Mouse (Mus musculus) heart, embryonic 14.5 days (tissue): Measurements from ENCODE around the gene Tpt1. TPM values are rescaled to one million over a fixed set of nuclear protein-coding genes. Genes with fewer than 3 reads are reported as not detected.
A peak's percentile ranks its signal among the peaks of the same experiment; 100 is the strongest.
"Not testable (repeated sequence)": the region's sequence is repeated elsewhere in the genome, so short reads cannot be mapped to it uniquely, and the experiment has no call there.

ENCODE experiments used
- ATAC-seq: fragments of 200-750 bp; cut with Nextera tagmentation; 2 replicates; pipeline ENCODE4 v1.8.0; 2017; ENCODE audit warnings: low read depth, moderate TSS enrichment; ENCODE audit not compliant: insufficient number of reproducible peaks, insufficient read depth, low FRiP score
- H3K27ac ChIP-seq, 2 experiments: fragments of 200-500 bp in 1 of 2; fragments of 300-500 bp in 1 of 2; sonication (generic) in 1 of 2; replicated peaks in 1 of 2; 2 replicates each; pipeline ENCODE4 v1.5.1; 2012 to 2014; ENCODE audit warnings: low read depth in 2 of 2, low read length in 2 of 2, control low read depth in 1 of 2, mild to moderate bottlenecking in 1 of 2, mixed read lengths in 1 of 2; ENCODE audit not compliant: control insufficient read depth in 1 of 2, insufficient read depth in 1 of 2
- H3K27me3 ChIP-seq: fragments of 300-500 bp; sonication (generic); 2 replicates; pipeline ENCODE4 v1.6.1; 2014; ENCODE audit warnings: mild to moderate bottlenecking, low read length, control low read depth; ENCODE audit not compliant: control insufficient read depth, insufficient read depth
- H3K36me3 ChIP-seq: fragments of 300-500 bp; sonication (generic); 2 replicates; pipeline ENCODE4 v1.6.1; 2014; ENCODE audit warnings: mild to moderate bottlenecking, control low read depth, low read length, mixed read lengths; ENCODE audit not compliant: control insufficient read depth, insufficient read depth
- H3K4me1 ChIP-seq, 2 experiments: fragments of 200-500 bp in 1 of 2; fragments of 300-500 bp in 1 of 2; sonication (generic) in 1 of 2; 2 replicates each; pipeline ENCODE4 v1.6.1; 2012 to 2014; ENCODE audit warnings: low read length in 2 of 2, control low read depth in 1 of 2, mixed read lengths in 1 of 2; ENCODE audit not compliant: control insufficient read depth in 2 of 2, insufficient read depth in 2 of 2
- H3K4me2 ChIP-seq: fragments of 300-500 bp; sonication (generic); 2 replicates; pipeline ENCODE4 v1.6.1; 2014; ENCODE audit warnings: mild to moderate bottlenecking, low read length
- H3K4me3 ChIP-seq, 2 experiments: fragments of 200-500 bp in 1 of 2; fragments of 300-500 bp in 1 of 2; sonication (generic) in 1 of 2; 2 replicates each; pipeline ENCODE4 v1.5.1; 2012 to 2014; ENCODE audit warnings: low read length in 2 of 2, mild to moderate bottlenecking in 2 of 2, control low read depth in 1 of 2, low read depth in 1 of 2, moderate library complexity in 1 of 2; ENCODE audit not compliant: control insufficient read depth in 1 of 2, insufficient read depth in 1 of 2
- H3K9ac ChIP-seq: fragments of 300-500 bp; sonication (generic); 2 replicates; pipeline ENCODE4 v1.6.1; 2014; ENCODE audit warnings: mild to moderate bottlenecking, low read length
- H3K9me3 ChIP-seq: fragments of 300-500 bp; sonication (generic); 2 replicates; pipeline ENCODE4 v1.6.1; 2016; ENCODE audit warnings: low read length, control low read depth; ENCODE audit not compliant: control insufficient read depth
- WGBS: fragments of 180-500 bp; shearing (Covaris S2); extraction: QIAGEN DNeasy Blood & Tissue Kit; methylation state at CpG from one replicate; pipeline ENCODE4 v1.1.7; 2014; 5-methylcytosine and 5-hydroxymethylcytosine counted together
- polyA plus RNA-seq: library from polyadenylated mRNA; unstranded; fragments of >200 nt; fragmentation: Nextera tagmentation; extraction: Ambion mirVana; gene quantifications from 2 replicates; pipeline ENCODE4 v1.2.1, GENCODE M21; 2014

Tpt1 gene
- polyA plus RNA-seq, 1 experiment from 2014 or later = 1,152 TPM

GRCm38 (mm10) chr14:75855263-75855992, 10.5 kb downstream of the Tpt1 start:
- Histone ChIP-seq H3K4me2 (no peak overlapping the region), H3K9ac (no peak overlapping the region), H3K4me3 (no peak overlapping the region), H3K9me3 (no peaks in the 10 kb centered on the region), H3K27me3 (no peaks in the 10 kb centered on the region), H3K27ac (no peak overlapping the region), H3K36me3 (peaks cover 30% of the 10 kb centered on the region), H3K4me1 (peaks cover 2 to 9% of the 10 kb centered on the region in 2 experiments; a peak in 1 of 4 replicates)
- no peak for ATAC-seq
- WGBS = 56% methylated on average over 17 of the region's 17 CpGs

- ATAC-seq = no peak
- WGBS = 16% methylated on average over 2 of the region's 2 CpGs
- H3K27ac ChIP-seq = peak overlapping the region in 1 of 2 experiments; percentile 53; a peak in 2 of 4 replicates
Measured at GRCm38 (mm10) chr14:75858181-75858580, 13.3 kb downstream of the Tpt1 start.

GRCm38 (mm10) chr14:75859619-75860018, 14.7 kb downstream of the Tpt1 start:
- Histone ChIP-seq H3K4me3 (no peak overlapping the region), H3K9me3 (0 out of 2 replicates have a peak, but pooled peaks cover 6% of the 10 kb centered on the region), H3K4me1 (peaks cover 15 to 22% of the 10 kb centered on the region in 2 experiments), H3K9ac (no peak overlapping the region), H3K36me3 (0 out of 2 replicates have a peak, but pooled peaks cover under 1% of the 10 kb centered on the region), H3K4me2 (no peak overlapping the region), H3K27ac (no peak overlapping the region), H3K27me3 (no peaks in the 10 kb centered on the region)
- ATAC-seq = no peak
- WGBS = 72% methylated on average over 2 of the region's 2 CpGs

More at GRCm38 (mm10) chr14:75858181-75858580, 13.3 kb downstream of the Tpt1 start:
- H3K36me3 ChIP-seq = peaks cover 11% of the 10 kb centered on the region; the same call in 1 of the 2 replicates
- H3K9me3 ChIP-seq = 0 out of 2 replicates have a peak, but pooled peaks cover 6% of the 10 kb centered on the region
- H3K9ac ChIP-seq = no peak overlapping the region
- peaks cover 8 to 10% of the 10 kb centered on the region in 2 experiments; a peak in 2 of 4 replicates for H3K4me1 ChIP-seq
- H3K4me3 ChIP-seq = no peak overlapping the region
- H3K4me2 ChIP-seq = 0 out of 2 replicates have a peak overlapping the region, but pooled peaks have one; percentile 11
- no peaks in the 10 kb centered on the region for H3K27me3 ChIP-seq

DNA sequence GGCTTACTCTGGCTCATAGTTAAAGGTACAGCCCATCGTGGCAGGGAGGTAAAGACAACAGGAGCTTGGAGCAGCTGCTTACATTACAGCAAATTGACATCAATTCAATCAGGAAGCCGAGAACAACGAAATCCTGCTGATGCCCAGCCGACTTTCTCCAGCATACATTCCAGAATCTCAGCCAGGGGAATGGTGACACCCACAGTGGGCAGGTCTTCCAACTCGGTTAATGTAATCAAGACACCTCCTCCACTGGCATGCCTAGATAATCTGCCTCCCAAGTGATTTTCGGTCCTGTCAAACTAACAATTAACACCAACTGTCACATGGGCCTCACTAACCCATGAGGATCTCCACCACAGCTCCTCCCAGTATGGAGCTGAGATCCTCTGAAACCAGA, 17.8 kb downstream of the Tpt1 start:
- Histone ChIP-seq H3K36me3 (no peaks in the 10 kb centered on the region), H3K4me1 (peaks cover 15 to 25% of the 10 kb centered on the region in 2 experiments), H3K27ac (peak overlapping the region; percentile 55 to 90), H3K9ac (no peak overlapping the region), H3K4me3 (no peak overlapping the region), H3K27me3 (no peaks in the 10 kb centered on the region), H3K4me2 (no peak overlapping the region), H3K9me3 (0 out of 2 replicates have a peak, but pooled peaks cover 6% of the 10 kb centered on the region)
- 80% methylated on average over 6 of the region's 6 CpGs for WGBS
- no peak for ATAC-seq

- H3K9ac ChIP-seq = 0 out of 2 replicates have a peak overlapping the region, but pooled peaks have one; percentile 45
- peak; percentile 93 for ATAC-seq
- H3K9me3 ChIP-seq = 0 out of 2 replicates have a peak, but pooled peaks cover 6% of the 10 kb centered on the region
- H3K4me3 ChIP-seq = no peak overlapping the region
- 17% methylated on average over 7 of the region's 7 CpGs for WGBS
- peak overlapping the region; percentile 90 to 98 for H3K27ac ChIP-seq
- no peaks in the 10 kb centered on the region for H3K36me3 ChIP-seq
- H3K4me1 ChIP-seq = peaks cover 13 to 19% of the 10 kb centered on the region in 2 experiments
- no peaks in the 10 kb centered on the region for H3K27me3 ChIP-seq
- peak overlapping the region; percentile 24; the same call in 1 of the 2 replicates for H3K4me2 ChIP-seq
Measured at GRCm38 (mm10) chr14:75863549-75864409, 18.9 kb downstream of the Tpt1 start.

GRCm38 (mm10) chr14:75866706-75867333, 21.9 kb downstream of the Tpt1 start:
- Histone ChIP-seq H3K4me2 (no peak overlapping the region), H3K27me3 (no peaks in the 10 kb centered on the region), H3K4me3 (no peak overlapping the region), H3K9ac (no peak overlapping the region), H3K4me1 (peaks cover 15 to 22% of the 10 kb centered on the region in 2 experiments), H3K9me3 (0 out of 2 replicates have a peak, but pooled peaks cover 6% of the 10 kb centered on the region), H3K27ac (no peak overlapping the region), H3K36me3 (no peaks in the 10 kb centered on the region)
- ATAC-seq = no peak
- WGBS = 75% methylated on average over 9 of the region's 9 CpGs

GRCm38 (mm10) chr14:75868028-75868427, 23.1 kb downstream of the Tpt1 start:
- H3K9me3 ChIP-seq, H3K4me2 ChIP-seq, ATAC-seq, H3K36me3 ChIP-seq, H3K27me3 ChIP-seq, H3K27ac ChIP-seq, H3K4me3 ChIP-seq, H3K9ac ChIP-seq: not testable (repeated sequence)
- peaks cover 11 to 18% of the 10 kb centered on the region in 2 experiments for H3K4me1 ChIP-seq
- WGBS = 76% methylated on average over 3 of the region's 3 CpGs
